Mouse (Mus musculus) cerebellum, postnatal 25 days (tissue): ENCODE data around the gene Abhd17a.

ENCODE experiments used
- DNase-seq, 2 experiments: peaks; one replicate each; pipeline ENCODE4 v3.0.0; 2021; ENCODE audit warnings: mixed read lengths in 2 of 2

The Abhd17a gene

GRCm38 (mm10) chr10:80545590-80545989, 44.6 kb downstream of the Abhd17a start:
- DNase-seq, result no peak

DNA sequence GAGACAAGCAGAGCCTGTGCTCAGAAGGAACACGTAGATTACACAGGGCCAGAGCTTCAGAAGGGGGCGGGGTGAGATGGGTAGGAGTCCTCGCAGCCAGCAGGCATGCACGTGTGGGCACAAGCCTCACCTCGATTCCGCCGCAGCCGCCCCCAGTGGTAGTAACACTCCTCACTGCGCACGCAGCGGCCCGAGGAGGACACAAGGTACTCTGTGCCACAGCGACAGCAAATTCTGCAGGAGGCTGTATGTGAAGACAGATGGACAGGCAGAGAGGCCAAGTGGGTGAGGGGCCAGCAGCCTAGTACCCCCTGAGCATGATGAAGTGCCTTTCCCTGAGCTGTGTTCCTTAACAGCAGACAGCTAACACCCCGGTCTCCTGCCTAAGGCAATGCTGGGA, 46.3 kb downstream of the Abhd17a start:
- DNase-seq, result peak in 1 of 2 experiments; percentile 22

GRCm38 (mm10) chr10:80539493-80539892, 50.6 kb downstream of the Abhd17a start:
- no peak for DNase-seq

GRCm38 (mm10) chr10:80538710-80539394, 51.3 kb downstream of the Abhd17a start, which contains the start of gene Atp8b3:
Gene Atp8b3, minus strand, starts transcription at chr10:80539124.
- DNase-seq, result peak in 1 of 2 experiments; percentile 62

DNA sequence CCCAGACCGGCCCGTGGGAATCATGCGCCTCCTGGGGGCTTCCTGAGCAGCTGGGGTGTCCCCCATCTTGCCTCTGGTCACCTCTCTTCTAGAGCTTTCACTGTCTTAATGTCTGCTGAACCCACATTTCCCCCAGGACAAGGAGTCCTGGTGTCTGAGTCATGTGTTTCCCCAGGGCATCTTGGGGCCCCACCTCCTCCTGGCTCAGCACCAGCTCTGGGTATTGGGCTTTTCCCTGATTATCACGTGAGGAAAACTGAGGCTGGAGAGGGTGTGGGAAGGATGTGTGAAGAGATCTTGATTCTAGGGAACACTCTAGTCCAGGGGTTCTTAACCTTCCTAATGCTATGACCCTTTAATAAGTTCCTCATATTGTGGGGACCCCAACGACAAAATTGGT, 52.0 kb downstream of the Abhd17a start:
- DNase-seq, result no peak

DNA sequence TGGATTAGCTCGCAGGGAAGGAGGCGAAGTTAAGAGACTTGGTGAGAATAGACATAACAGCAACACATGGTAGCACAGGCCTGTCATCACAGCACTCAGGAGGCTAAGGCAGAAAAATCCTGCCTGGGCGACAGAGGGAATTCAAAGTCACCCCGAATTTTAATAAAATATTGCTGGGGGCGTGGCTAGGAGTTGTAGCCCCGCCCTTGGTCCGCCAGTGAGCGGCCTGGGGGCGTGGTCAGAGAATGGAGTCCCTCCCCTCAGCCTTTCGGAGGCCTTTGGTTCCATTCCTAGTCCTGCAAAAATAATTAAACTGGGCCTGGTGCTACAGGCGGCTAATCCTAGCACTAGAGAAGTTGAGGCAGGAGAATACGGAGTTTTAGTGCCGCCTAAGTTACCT, 54.4 kb downstream of the Abhd17a start:
- no peak for DNase-seq

- no peak for DNase-seq
Observed at GRCm38 (mm10) chr10:80535071-80535470, 55.1 kb downstream of the Abhd17a start.

DNA sequence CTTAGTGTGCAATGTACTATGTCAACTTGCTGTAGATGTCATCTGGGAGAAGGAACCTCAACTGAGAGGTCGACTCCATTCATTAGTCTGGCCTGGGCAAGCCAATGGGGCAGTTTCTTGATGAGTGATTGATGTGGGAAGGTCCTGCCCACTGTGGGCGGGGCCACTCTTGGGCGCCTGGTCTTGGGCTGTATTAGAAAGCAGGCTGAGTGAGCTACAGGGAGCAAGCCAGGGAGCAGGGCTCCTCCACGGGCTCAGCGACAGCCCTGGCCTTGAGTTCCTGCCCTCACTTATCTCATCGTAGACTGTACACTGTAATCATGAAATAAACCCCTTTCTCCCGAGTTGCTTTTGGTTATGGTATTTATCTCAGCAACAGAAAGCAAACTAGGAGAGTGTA, 56.4 kb downstream of the Abhd17a start:
- DNase-seq, result no peak
